Mouse (Mus musculus) myocyte (in vitro differentiated cells): ENCODE data around the gene Cblc.

Experiments used
- E2F4 ChIP-seq: IDR thresholded peaks from one replicate; pipeline ENCODE4 v1.6.1; 2011; ENCODE audit warnings: mild to moderate bottlenecking, control low read depth, moderate library complexity; ENCODE audit not compliant: insufficient read depth
- MYOD1 ChIP-seq, 3 experiments: IDR thresholded peaks; one replicate each; pipeline ENCODE4 v1.6.1; 2011; ENCODE audit warnings: control low read depth in 2 of 3, low read depth in 2 of 3, mild to moderate bottlenecking in 2 of 3, moderate library complexity in 1 of 3; ENCODE audit not compliant: insufficient read length in 2 of 3, control insufficient read depth in 1 of 3
- MYOG ChIP-seq, 3 experiments: IDR thresholded peaks; one replicate each; pipeline ENCODE4 v1.6.1; 2011; ENCODE audit warnings: control low read depth in 2 of 3, low read depth in 2 of 3, mild to moderate bottlenecking in 2 of 3; ENCODE audit not compliant: insufficient read length in 2 of 3, control insufficient read depth in 1 of 3, insufficient read depth in 1 of 3
- POLR2A ChIP-seq: IDR thresholded peaks from one replicate; pipeline ENCODE4 v1.6.1; 2011; ENCODE audit warnings: low read depth, mild to moderate bottlenecking, control low read depth, moderate library complexity; ENCODE audit not compliant: insufficient read length
- POLR2AphosphoS2 ChIP-seq: IDR thresholded peaks from one replicate; pipeline ENCODE4 v1.6.1; 2011; ENCODE audit warnings: low read depth, control low read depth; ENCODE audit not compliant: insufficient read length
- SRF ChIP-seq: IDR thresholded peaks from one replicate; pipeline ENCODE4 v1.6.1; 2011; ENCODE audit warnings: low read depth; ENCODE audit not compliant: control insufficient read depth, insufficient read length
- TCF12 ChIP-seq: IDR thresholded peaks from one replicate; pipeline ENCODE4 v1.6.1; 2011; ENCODE audit warnings: mild to moderate bottlenecking, control low read depth; ENCODE audit not compliant: poor library complexity, insufficient read depth, severe bottlenecking
- TCF3 ChIP-seq: IDR thresholded peaks from one replicate; pipeline ENCODE4 v1.6.1; 2011; ENCODE audit warnings: low read depth, control low read depth; ENCODE audit not compliant: insufficient read length
- USF1 ChIP-seq: IDR thresholded peaks from one replicate; pipeline ENCODE4 v1.6.1; 2011; ENCODE audit warnings: low read depth, mild to moderate bottlenecking, control low read depth, moderate library complexity

GRCm38 (mm10) chr7:19840936-19841335 is 44.3 kb upstream of the Cblc start:
- TF ChIP-seq E2F4 (no peak), POLR2A (no peak), TCF12 (no peak), USF1 (no peak), POLR2AphosphoS2 (no peak), SRF (no peak), MYOG (IDR thresholded peaks at IDR 0.05; ENCODE audit: control insufficient read depth in 1 of 3, insufficient read depth in 1 of 3, insufficient read length in 2 of 3, low read depth in 2 of 3) (no peak), MYOD1 (IDR thresholded peaks at IDR 0.05; ENCODE audit: control insufficient read depth in 1 of 3, insufficient read length in 2 of 3, low read depth in 2 of 3) (no peak), TCF3 (no peak)
